Mouse (Mus musculus) lung, adult 18-20 months (tissue): ENCODE results near the gene Prrg4.
A peak's percentile ranks its signal among the peaks of the same experiment; 100 is the strongest.
"Not testable (repeated sequence)": the region's sequence is repeated elsewhere in the genome, so short reads cannot be mapped to it uniquely, and the experiment has no call there.

ENCODE experiments used
- DNase-seq, 2 experiments: peaks; one replicate each; pipeline ENCODE4 v3.0.0; 2022; ENCODE audit warnings: mixed read lengths in 2 of 2

Prrg4 gene

DNA sequence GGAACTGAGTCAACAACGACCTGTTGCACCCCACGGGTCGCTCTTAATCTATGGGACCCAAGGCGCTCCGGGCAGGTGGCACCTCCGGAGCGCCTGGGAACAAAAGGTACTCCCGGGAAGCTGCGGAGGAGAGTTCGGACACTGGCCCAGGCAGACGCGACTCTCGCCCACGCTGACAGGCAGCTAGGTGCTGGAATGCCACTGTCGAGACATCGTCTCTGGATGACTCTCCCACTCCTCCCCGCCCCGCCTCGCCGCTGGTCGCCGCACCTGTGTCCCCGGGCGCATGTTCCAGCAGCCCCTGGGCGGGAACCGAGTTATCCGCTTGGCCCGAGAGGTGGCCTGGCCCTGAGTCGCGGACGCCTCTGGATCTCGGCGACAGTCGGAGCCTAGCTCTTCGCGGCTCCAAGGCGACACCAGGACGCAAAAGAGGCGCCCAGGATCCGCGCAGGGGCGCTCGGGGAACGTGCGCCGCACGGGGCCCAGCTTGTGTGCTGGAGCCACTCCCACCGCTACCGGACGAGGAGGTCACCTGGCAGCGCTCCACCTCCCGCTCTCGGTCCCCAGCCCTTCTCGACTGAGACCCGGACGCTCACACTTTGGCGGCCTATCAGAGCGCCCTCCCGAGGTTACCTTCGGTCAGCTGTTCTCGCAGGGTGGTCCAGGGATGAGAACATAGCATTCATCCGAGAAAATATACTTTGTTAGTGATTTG is at the start of gene Prrg4:
Gene Prrg4 (minus strand): TSS at position 601 of the 715 bp plus-strand sequence.
- DNase-seq: peak; percentile 68 to 78

DNA sequence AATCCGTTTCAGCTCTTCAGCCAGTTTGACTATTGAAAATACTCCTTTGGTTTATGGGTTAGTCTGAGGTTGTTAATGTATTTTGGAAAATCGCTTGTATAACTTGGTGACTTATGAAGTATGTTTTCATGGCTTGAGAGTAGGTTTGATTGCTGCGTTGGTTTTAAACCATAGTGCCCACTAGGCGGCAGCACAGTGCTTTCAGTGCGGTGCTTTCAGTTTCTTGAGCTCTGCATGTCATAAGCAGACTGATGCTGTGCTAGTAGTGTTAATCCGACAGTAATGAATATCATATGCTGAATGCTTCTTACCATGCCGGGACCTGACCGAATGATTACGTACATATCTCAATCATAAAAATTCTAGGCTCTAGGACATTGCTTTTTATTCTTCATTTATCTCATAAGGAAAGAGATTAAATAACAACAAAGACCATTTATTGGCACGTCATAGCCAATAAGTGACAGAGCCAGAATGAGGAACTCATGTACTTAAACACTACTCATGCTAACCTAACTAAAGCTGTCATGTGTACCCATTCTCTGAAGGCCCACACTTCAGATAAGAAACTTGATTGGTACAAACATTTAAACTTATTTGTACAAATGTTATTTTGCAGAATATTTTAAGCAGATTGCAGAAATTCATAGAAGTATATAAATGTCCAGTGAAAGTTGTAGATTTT is 38.3 kb upstream of the Prrg4 start:
- DNase-seq: peak; percentile 58 to 65

DNA sequence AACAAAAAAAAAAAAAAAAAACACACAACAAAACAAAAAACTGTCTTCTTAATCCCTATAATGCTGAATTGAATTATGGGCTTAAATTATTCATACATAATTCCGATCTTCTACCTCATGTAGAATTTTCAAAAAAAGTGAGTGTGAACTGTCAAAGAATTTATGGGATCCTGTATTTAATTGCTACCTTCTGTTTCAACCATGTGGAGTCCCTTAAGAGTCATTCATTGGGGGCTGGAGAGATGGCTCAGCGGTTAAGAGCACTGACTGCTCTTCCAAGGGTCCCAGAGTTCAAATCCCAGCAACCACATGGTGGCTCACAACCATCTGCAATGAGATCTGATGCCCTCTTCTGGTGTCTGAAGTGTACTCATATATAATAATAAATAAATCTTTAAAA is 37.7 kb upstream of the Prrg4 start:
- not testable (repeated sequence) for DNase-seq

DNA sequence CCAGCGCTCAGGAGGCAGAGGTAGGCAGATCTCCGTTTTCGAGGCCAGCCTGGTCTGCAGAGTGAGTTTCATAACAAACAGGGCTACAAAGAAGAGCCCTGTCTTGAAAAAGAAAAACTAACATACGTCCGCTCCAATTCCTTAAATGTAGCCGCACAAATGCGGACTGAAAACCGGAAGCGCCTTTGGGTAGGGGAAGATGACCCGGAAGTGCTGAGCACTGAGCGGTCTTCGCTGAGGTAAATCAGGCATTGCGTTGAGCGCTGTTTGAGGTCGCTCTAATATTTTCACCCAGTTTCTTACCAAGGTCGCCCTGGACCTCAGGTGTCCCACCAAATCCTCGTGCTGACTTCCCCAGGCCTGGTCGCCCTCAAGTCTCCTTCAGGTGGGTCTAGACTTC is 36.4 kb upstream of the Prrg4 start:
- DNase-seq: no peak

DNA sequence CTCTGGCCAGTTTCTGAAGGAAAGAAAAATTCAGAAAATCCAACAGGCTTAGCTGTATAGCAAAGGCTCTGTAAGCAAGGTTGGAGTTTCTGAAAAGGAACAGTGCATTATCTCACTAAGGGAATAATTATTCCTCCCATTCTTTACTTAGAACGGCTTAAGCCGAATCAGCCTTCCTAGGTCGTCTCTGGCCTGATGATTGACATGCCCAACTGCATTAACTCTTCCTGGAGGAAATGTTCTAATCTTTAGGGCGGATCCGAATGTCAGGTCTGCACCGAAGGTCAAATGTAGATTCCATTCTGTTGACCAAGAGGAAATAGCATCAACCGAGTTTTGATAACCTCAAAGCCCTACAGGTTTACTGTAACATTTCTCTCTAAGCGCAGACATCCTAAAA is 29.1 kb upstream of the Prrg4 start:
- no peak for DNase-seq

DNA sequence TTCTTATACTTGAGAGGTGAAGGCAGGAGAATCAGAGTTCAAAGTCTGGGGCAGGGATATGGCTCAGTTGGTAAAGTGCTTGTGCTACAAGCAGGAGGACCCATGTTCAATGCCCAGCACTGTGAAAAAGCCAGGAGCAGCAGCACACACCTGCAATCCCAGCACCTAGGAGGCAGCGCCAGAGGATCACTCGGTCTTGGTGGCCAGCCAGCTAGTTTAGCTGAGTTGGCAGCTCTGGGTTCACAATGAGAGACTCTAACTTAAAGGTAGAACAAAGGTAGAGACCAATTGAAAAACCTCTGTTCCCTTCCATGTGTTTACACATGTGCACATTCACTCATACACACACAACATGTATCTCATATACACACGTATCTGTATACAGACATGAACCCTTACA is 19.4 kb upstream of the Prrg4 start:
- no peak for DNase-seq

DNA sequence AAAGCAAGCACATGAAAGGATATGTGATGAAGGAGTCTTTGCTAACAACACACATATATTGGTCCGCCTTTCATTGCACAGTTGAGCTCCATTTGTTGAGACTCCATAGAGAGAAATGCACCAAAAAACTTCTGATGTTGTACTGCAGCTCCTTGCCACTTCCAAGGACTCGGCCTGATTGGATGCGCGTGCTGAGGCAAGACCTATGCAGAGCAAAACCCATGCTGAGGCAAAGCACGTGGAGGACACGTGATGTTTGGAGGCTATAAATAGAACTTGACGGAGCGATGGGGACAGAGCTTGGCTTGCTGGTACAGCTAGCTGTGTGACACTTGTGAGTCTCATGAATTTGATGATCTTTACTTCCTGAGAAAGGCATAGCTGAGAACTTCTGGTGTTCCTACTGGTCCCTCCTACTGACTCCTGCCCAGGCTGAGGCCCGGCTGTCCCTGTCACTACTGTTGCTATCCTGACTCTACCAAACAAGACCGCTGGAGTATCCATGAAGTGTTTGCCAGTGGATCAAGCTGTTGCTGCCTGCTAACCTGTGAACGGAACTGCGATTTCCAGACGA is 17.7 kb upstream of the Prrg4 start, which contains the start of gene Ccdc73:
Gene Ccdc73 (plus strand): TSS at position 524 of the 574 bp plus-strand sequence.
- DNase-seq: no peak

DNA sequence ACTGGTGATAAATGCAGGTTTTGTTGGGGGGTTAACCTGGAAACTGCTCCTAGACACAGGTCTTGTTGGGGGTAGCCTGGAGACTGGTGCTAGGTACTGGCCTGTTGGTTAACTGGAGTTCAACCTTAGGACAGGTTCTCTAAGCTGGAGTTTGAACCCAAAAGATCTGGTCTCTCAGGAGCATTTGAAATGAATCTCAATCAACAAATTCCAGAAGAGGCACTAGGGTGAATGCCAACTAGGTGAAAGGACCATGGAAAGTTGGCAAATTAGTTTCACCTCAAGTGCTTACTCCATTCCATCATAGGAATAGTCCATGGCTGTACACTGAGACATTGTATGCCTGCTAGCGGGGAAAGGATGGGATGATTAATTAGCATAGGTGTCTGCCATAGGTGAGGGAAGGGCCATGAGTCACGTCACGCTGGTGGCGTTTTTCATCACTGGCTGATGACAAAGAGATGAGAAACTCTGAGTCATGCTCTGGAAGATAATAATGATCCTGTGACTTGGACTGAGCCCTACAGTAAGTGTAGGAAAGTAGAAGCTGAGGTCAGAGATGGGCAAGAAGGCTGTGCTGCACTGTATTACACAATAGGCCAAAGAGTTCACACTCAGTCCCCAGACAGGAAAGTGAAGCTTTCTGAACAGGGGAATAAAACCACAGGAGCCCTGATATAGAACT is 14.6 kb upstream of the Prrg4 start:
- no peak for DNase-seq

DNA sequence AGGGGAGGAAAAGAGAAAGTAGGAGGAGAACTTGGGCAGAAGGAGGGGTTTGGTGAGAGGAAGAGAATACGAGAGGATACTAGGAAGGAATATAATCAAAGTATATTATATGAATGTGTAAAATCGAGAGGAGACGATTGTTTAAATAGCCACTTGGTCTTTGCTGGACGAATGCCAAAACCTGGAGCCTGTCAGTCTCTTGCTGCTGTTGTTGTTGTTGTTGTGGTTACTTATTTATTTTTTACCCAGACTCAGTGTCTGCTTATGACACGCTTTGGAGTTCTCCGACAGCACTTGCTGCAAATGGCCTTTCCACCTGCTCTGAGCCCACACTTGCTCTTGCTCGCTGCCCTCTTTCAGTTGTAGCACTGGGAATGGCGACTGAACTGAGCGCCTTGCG is 10.8 kb upstream of the Prrg4 start:
- no peak for DNase-seq

DNA sequence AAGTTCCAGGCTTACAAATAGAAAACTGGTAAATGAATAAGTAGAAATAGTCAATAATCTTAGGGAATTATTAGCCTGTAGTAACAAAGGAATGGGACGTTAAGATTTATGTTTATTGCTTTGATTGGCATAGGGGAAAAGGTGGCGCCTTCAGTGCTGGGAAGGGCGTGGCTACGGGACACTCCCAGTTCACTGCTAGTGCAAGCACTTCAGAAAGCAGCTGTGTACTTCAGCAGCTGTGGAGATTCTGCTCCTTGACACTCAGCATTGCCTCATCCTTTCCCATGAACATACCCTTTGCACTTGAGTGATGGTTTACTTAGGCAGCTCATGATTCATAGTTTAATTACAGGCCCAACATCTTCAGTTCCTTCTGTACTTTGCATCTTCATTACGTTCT is 9.4 kb upstream of the Prrg4 start:
- DNase-seq: no peak

DNA sequence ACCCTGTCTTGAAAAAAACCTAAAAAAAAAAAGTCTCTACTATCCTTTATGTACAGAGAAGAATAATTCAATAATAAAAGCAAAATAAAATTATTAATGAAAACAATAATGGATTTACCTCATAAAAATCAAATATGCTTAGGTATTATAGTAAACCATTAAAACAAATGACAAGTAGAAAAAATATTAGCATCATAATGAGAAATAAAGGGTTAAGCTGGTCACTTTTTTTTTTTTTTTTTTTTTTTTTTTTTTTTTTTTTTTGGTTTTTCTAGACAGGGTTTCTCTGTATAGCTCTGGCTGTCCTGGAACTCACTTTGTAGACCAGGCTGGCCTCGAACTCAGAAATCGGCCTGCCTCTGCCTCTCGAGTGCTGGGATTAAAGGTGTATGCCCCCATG is 8.4 kb upstream of the Prrg4 start:
- not testable (repeated sequence) for DNase-seq

DNA sequence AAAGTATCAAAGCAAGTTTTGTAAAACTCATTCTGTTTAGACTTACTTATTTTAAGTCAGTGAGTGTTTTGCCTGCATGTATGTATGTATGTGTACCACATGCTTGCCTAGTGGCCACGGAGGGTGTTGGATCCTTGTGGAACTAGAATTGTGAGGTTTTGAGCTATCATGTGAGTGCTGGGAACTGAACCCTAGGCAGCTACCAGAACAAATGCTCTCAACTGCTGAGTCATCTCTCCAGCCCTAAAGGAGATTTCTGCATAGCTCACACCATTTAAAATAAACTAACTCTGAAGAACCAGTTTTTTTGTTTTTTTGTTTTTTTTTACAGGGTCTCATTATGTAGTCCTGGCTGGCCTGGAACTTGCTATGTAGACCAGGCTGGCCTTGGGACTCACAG is 6.5 kb upstream of the Prrg4 start:
- no peak for DNase-seq

DNA sequence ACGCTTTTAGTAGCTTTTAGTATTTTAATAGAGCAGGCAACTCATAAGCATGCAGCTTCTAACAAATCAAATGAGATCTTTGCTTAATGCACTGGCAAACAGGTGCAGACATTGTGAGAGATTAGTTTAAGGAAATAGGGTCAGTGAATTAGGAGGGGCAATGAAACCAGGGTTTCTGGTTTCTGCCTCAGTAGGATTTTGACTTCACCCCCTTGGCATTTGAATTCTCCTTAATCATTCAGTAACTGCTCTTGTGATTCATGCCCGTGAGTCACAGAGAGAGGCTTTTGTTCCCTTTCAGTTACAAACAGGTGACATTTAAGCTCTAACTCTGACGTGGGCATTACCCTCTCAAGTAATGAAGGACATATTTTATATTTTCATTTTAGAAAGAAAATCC is 6.1 kb upstream of the Prrg4 start:
- no peak for DNase-seq

DNA sequence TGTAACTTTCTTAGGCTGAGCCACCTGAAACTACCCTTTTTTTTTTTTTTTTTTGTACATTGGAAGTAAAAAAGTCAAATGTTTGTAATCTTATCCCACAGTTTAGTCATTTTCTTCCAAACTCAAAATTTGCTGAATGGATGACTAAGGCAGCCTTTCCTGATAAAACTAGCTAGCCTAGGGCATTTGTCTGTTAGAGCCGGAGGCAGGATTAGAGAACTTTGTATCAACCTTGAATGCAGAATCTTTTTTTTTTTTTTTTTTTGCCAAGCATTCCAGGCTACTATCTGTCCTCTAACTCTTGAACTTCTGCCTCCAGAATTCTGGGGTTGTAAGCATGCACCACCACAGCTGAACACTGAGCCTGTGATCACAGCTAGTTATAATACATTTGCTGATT is 5.2 kb upstream of the Prrg4 start:
- no peak for DNase-seq

DNA sequence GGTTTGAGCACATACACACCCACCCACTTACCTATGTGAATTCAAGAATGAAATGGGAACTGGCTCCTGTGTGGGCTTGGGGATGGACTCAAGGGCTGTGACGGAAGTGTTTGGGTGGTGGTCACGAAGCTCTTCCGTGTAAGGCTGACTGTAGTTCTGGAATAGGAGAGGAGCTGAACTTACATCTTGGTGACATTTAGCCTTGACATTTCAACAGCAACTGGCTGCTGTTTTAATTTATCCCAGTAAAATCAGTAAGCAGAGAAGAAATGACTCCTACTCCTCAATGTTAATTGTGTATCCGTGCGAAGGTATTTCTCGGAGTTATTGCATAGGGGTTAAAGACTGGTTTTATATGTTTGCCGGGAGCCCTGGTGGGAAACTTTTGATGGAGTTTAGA is 2.9 kb upstream of the Prrg4 start:
- no peak for DNase-seq

DNA sequence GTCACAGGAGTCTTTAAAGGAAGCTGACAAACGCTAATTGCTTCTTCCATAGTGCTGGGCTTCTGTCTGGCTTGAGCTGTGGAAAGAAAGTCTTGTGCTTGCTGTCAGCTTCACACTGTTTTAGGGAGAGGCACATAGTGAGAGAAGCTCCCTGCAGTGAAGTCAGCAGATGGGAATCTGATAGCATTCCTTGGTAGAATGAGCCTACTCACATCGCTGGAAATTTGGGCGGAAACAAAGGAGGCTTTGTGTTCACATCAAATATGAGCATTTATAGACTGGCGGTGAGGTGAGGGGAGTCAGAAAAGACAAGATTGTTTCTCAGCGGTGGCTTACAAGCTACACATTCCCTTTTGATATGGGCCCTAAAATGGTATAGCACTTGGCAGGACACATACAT is 2.0 kb upstream of the Prrg4 start:
- no peak for DNase-seq

DNA sequence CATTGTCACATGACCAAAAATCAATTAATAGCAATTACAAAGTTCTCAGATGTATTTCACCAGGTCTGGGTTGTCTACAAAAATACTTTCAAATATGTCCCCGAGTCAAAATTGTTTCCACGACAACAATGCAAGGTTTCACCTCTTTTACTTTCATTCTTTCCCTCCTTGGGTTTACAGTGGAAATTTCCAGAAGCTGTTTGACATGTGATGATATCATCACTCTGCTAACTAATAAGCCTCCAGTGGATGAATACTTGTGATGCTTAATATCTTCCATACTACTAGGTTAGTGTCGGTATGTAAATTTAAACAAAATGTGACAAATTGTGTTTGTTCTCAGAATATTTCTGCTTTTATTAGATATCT is 299 bp upstream of the Prrg4 start:
- no peak for DNase-seq

DNA sequence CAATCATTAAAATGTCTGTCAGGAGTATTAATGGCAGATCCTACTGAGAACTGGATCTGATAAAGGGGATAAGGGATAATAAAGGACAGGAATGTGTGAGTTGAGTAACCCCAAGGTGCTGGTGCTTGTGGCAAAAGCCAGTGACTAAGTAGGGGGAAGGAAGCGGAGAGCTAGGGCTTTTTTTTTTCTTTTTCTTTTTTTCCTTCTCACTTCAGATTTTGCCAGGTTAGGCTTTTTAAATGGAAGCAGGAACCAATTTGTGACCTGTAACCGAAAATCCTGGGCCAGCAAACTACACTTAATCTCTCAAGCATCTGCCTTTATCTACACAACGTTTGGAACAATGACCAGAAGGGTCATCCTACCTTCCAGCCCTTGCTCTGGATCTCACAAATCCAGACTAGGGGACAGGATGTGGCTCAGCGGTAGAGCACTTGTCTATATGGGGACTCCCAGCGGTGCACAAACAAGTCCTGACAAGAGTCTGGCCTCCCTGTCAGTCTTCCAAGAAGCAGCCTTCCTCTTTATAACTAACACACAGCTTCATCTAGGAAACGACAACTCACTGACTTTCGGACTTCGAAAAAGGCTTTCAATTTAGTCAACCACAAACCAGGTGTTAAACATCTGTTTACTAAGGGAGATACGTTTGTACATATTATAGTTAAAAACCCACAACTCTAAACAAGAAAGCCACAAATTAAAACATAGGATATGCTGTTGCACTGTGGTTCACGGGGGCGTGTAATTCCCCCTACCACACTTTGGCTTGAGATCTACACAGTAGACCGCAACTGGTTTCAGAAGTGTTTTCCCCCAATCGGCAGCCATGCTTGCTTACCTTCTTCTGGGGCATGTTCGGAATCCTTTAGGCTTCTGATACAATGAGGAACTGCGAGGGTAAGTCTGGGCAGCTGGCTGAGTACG is 1.2 kb downstream of the Prrg4 start:
- DNase-seq: no peak

DNA sequence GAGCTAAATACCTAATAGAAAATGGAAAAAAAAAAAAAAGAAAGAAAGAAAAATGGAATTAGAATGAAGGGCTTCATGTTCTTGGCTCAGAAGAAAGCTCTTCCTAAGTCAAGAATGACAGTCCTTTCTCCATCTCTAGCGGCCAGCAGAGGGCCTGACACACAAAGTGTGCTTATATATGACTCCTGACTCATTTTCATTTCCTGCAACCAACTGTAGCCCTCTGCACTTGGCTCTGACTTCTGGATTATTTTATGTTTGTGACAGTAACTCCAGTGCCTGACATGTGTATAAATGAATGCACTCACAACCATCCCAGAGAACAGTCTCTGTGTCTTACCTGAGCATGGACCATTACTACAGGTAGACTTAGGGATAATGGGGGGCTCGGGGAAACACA is 2.0 kb downstream of the Prrg4 start:
- no peak for DNase-seq

DNA sequence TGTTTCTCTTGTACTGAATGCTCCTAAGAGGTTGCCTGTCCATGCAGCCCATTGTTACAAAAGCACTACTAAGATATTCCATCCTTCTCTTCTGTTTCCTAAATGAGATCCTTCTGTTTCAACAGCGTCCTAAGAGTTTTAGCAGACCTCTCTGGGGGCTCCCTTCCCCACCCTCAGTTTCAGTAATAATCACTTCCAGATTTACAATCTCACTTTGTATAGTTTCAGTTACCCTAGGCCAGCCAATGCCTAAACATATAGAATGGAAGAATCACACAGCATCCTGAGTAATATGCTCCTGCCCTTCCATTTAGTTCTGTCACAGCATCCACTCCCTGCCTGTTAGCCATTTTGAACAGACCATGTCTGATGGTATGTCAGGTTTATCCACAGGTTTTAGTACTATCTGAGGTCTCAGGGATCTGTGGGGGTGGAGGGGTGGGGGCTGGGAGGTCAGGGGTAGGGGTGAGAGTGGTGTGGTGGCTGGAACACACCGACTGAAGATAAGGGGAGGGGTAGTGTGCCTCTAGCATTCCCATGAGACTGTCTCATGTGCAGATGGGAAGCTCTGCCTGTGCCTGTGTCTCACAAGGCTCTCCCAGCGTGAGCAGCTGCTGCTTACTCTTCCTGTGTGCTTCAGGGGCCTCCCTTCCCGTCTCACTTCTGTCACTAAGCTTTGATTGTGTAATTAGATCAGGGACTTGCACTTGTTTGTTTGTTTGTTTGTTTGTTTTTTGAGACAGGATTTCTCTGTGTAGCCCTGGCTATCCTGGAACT is 2.9 kb downstream of the Prrg4 start:
- no peak for DNase-seq

DNA sequence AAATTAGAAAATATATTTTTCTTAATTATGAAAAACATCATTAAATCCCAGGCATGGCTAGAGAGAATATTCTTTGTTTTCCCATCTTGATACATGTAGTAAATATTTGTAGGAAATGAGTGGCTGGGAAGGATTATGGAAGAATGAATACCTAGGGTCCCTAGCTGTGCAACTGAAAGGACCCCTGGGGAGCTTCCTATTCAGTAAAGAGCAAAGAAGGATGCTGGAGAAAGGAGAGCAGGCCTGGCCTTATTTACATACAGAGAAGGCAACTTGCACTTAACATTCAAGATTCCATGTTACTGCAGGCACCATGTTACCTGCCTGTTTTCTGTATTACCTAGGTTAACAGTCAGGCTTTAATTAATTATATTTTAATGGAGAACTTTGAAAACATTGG is 7.1 kb downstream of the Prrg4 start:
- DNase-seq: no peak

DNA sequence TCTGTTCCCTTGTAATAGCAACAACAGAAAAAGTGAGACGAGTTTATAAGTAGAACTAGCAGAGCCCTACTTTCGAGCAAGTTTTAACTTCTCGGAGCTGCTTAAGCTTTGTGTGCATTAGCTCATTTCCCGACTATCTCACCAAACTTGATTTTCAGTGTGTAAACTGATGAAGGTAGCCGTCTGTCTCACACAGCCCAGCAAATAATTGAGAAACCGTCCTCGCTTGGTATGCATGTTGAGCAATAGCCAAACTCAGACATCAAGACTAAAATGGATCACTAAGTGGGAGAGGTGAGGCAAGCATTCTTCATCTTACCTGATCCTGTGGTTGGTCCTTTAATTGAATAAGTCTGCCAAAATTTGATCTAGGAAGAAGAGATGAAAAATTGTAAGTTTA is 7.9 kb downstream of the Prrg4 start:
- DNase-seq: no peak
